Mouse (Mus musculus) olfactory bulb, adult 2 months (tissue): ENCODE data around the gene Vegfc.

Experiments used
- CTCF ChIP-seq: fragments of 200-500 bp; IDR thresholded peaks from 2 replicates; pipeline ENCODE4 v1.5.1; 2012; ENCODE audit warnings: low read depth, mild to moderate bottlenecking, low read length, moderate library complexity; ENCODE audit not compliant: insufficient read depth
- POLR2A ChIP-seq: fragments of 200-500 bp; IDR thresholded peaks from 2 replicates; pipeline ENCODE4 v1.6.1; 2012; ENCODE audit warnings: mild to moderate bottlenecking, low read depth, low read length, moderate library complexity; ENCODE audit not compliant: insufficient read depth

DNA sequence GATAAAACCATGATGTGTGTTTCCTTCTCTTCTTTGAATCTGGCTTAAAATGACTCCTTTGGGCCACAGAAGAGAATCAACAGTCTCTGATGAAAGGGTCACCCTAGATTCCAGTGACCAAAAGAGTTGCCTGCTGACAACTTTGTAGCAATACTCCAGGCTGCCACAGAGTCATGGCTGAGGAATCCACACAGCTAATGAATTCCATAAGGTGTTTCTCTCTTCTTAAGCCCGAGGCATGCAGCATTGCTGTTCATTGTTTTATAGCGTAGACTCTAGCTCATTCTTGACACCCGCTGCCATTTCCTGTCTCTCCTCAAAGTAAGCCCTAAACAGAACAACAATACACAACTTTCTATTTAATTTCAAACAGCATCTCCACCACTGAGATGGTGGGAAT is 37.2 kb downstream of the Vegfc start:
- no peak for TF ChIP-seq POLR2A
- no peak for TF ChIP-seq CTCF
